Mouse (Mus musculus) kidney, postnatal 10 days (tissue): ENCODE data around the gene Naxe.

ENCODE experiments used
- DNase-seq: peaks from one replicate; pipeline ENCODE4 v3.0.0; 2021; ENCODE audit warnings: mixed read lengths

The Naxe gene

DNA sequence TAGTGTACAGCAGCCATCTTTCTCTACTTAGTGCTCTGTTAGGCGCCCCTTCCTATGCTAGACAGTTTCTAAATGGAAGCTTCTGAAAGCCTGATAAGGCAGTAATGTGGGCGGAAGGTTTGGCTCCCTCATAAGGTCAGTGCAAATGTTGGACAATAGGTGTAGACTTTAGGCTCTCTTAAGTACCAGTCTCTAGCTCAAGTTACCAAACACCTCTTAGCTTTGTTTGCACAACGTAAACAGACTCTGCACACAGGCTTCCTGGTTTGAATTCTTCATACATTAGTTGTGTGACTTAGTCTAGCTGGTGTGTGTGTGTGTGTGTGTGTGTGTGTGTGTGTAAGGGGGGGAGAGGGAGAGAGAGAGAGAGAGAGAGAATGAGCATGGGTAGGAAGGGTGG lies 8.8 kb downstream of the Naxe start:
- no peak for DNase-seq

DNA sequence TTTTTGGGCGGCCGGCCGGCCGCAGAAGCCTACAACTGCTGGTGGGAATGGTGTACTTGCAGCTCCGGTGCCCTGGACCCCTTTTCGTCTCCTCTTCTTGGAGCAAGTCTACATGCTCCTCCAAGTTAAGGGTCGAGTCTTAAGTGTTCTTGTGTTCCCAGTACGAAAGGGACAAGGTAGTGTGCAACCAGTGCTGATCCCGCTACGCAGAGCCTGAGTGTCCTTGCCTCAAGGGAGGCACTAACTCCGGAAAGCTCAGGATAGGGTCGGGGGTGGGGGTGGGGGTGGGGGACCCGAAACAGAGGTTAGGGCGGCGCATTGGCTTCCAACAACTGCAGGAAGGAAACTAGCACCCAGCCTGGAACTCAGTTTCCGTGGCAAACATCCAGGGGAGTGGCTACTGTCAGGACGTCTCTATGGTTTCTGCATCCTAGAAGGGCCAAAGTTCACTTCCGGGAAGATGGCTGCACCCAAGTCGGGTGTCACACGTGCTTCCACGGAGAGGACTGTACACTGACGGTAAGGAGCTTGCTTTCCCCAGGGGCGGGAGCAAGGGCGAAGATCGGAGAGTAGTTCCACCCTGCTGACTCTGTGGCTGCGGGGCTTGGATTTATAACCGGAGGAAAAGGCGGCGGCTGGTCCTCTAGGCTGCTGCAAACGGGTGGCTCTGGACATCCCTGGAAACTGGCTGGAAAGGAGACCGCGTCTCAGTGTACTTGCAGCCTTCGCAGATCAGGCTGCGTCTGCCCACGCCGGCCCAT lies 15.5 kb downstream of the Naxe start, which contains the start of gene Gpatch4:
Gene Gpatch4, plus strand, starts transcription at position 448 of the 761 bp plus-strand sequence.
- peak; percentile 92 for DNase-seq

DNA sequence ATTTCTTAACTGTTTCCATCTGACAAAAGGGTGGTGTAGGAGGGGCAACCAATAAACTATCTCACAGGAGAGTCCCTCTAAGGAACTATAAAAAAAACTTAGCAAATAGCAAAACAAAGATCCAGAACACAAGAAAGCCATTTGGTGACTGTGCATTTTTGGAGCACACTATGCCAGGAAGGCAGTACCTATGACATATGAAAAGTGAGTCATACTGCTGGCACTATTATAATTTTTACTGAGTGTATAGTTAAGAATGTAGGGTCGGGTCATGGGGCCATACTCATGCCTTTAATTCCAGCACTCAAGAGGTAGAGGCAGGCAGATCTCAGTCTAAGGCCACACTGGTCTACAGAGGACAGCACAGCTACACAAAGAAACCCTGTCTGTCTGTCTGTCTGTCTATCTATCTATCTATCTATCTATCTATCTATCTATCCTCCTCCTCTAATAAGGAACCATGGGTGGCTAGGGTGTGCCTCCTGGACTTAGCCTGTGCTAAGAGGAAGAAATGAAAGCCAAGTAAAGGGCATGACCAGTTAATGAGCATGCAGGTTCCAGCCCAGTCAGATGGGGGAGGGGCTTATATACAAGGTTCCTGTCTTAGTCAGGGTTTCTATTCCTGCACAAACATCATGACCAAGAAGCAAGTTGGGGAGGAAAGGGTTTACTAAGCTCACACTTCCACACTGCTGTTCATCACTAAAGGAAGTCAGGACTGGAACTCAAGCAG lies 22.6 kb downstream of the Naxe start:
- DNase-seq, result no peak

DNA sequence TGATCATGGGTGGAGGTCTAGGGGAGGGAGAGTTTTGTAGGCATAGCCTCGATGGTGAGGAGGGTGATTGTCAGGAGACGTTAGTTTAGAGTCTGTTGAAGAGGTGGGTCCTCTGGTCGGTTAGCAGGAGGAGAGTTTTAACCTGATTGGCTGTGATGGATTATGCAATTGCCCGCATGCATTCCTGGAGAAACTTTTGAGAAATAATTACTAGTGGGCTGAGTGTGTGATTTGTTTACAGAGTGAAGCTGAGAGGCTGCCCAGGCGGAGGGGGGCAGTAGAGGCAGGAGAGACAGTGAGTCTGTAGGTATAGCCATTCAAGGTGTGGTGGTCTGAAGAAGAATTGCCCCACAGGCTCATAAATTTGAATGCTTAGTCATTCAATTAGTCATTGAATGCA lies 24.8 kb downstream of the Naxe start:
- no peak for DNase-seq

DNA sequence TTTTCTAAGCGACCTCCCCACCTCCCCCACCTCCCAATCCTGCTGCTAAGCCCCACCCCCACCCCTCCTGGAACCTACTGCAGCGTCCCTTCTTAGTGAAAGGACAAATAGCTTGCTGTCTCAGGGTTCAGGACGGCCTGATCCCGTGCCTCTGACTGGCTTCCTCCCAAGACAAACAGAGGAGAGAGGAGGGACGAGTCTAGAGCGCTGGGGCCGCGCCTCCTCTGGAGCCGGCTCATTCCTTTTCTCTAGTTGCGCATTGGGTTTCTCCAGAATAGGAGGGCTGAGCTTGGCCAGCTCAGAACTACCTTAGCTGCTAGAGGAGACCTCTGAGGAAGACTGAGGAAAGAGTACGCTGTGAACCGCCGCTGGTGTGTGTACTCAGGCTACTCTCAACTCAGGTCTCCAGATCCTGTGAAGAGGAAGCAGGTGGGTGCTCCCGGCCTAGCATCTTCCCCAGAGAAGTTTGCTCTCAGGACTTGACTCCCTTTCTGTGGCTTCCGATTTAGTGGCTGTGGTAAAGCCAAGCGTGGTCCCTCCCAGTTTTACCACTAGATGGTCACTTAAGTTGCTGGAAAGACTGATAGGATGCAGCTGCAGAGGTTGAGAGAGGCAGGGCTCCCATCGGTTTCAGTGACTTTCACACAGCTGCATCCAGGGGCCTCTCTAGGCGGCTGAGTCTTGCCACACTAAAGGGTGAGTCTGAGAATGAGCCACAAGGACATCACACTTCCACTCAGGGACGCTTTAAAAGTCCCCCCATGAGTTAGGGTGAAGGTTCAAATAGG lies 27.5 kb downstream of the Naxe start:
- DNase-seq, result peak; percentile 73

DNA sequence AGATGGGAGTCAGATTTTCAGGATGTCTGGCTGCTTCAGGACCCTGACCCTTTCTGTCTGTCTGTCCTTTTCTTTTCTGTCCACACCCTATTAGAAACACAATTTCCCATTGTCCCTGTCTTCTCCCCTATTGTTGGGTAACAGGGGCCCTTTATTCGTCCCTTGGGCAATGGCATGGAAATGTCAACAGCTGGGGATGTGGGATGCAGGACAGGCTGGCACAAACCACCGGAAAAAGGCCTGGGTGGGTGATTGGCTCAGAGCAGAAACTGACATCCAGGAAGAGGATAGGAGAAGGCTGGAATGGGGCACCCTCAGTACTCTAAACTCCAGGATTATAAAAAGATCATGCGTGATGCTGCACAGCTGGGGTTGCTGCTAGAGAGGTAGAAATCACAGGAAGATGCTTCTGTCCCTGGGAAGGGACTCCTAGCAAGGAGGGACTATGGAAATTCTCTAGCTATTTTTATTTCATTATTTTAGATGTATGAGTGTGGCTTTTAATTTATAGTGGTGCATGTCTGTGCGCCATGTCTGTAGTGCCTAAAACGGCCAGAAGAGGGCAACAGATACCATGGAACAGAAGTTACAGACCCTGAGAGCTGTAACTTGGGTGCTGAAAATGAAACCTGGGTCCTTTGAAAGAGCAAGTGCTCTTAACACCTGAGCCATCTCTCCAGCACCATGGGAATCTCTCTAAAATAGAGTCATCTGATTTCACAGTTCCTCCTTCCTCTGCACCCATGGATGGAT lies 30.7 kb downstream of the Naxe start, which contains the start of gene Hapln2:
Gene Hapln2, minus strand, starts transcription at position 150 of the 753 bp plus-strand sequence.
- peak; percentile 30 for DNase-seq

DNA sequence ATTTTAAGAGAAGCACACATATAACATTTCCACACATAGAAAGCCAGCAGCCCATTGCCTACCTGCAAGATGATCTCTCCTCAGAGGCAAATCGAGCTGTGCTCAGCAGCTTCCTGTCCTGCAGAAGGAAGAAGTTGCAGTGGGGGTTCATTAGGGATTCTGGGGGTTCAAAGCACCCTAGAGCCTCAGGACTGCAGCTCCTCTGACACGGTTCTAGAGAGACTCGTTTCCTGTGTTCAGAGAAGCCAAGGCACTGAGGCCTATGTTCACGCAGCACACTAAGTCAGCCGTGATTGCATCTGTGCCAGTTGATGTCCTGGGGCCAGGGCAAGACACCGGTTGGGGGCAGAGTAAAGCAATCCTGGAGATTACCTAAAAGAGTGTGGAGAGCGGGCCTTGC lies 31.5 kb downstream of the Naxe start:
- DNase-seq, result no peak

DNA sequence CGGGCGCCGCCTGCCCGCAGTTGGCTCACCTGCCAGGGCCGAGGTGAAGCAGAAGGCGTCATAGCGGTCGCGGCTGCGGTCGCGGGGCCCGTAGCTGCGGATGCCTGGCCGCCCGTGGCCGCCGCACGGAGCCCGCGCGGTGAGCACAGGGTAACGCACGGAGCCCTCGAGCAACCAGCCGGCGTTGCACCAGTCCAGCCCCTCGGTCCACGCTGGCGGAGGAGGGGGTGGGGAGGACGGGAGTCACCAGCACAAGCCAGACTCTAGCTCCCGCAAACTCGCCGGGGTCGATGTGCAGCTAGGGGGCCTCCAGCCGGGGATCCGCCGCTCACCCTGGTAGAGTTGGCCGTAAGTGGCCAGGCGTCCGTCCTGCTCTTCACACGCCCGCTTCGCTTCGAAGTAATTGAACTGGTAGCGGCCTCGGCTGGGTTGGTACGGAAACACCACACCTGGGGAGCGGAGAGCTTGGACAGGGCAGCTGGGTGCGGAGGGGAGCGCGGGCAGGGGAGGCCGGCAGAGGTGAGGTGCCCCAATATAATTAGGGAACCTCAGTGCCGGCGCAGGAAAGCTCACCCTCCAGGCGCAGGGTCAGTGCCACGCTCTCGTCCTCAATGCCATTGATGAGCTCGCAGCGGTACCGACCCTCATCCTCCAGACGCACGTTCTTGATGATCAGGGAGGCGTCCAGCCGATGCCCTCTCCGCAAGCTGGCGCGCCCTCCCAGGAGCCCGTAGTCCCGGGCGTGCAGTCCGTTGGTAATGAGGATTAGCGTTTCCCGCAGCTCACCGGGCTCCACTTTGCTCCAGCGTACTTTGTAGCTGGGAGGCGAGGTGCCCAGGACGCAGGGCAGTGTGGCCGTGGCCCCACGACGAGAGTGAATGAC lies 34.9 kb downstream of the Naxe start:
- no peak for DNase-seq

DNA sequence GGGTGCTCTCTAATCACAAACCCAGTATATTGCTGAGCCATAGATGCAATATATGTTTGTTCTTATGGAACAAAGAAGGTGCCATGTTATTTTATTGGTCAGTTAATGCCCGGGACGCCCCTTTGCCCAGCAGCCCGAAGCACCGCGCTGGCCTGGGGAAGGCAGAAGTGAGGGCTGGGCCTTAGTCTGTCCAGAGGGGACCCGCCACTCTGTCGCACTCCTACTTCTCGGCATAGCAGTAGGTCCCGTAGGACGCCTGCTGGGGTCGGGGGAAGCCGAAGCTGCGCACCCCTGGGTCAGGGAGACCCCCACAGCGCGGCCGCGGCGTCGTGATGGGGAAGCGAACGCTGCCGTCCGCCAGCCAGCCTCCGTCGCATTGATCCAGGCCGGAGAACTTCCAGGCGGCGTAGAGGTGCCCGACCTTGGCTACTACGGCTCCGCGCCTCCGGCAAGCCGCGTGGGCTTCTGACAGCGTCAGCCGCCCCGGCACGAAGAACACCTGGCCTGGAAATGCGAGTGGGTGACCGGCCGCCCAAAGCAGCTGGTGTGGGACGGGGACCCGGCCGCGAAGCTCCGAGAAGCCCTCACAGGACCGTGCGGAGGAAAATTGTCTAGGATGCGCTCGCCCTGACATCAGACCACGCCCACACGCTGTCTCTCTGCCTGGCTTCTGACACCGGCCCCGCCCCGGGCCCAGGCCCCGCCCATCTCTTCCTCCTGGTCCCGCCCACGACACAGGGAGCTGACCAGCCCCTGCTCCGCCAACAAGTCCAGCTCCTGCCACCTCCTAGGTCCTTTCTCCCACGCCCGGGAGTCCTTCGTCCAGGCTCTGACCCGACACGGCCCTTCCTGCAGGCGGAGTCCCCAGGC lies 35.7 kb downstream of the Naxe start:
- peak; percentile 96 for DNase-seq

DNA sequence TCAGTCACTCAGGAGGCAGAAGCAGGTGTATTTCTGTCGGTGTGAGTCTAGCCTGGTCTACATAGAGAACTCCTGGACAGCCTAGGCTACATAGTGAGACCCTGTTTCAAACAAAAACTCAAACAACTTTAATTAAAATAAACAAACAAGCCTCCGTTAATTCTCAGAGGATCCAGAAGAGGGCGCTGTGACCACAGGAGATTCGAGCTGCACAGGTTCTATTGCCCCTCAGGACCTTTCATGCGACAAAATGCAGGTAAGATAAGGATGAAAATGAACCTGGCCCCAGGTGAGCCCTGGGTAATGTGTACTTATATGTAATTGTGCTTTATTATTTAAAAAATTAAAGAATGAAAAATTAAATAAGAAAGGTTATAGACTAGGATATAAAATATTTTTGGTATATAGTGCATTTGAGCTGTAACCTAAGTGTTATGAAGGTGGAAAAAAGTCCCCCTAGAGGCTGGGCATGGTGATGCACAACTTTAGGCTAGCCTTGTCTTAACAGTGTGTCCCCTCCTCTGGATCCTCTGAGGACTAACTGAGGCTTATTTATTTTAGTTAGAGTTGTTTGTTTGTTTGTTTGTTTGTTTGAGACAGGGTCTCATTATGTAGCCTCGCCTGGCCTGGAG lies 47.5 kb downstream of the Naxe start:
- DNase-seq, result peak; percentile 47
